Mouse (Mus musculus): ENCODE results near the gene Cd207. TPM values are rescaled to one million over a fixed set of nuclear protein-coding genes. Genes with fewer than 3 reads are reported as not detected.

Cd207 gene
- polyA plus RNA-seq, 1 experiment from 2014 or later, result not detected

Other genes with a start within 250 kb of the Cd207 start
- 40.1 and 43.5 TPM in 2 replicates for gene Tet3, start 218.8 kb downstream of the Cd207 start, polyA plus RNA-seq (2015; fragmentation: Nextera tagmentation; extraction: Ambion mirVana)
- gene Dguok, start 170.9 kb downstream of the Cd207 start, polyA plus RNA-seq (2015; fragmentation: Nextera tagmentation; extraction: Ambion mirVana), result 68.5 and 72.4 TPM in 2 replicates
- gene Actg2, start 141.6 kb downstream of the Cd207 start, polyA plus RNA-seq (2015; fragmentation: Nextera tagmentation; extraction: Ambion mirVana), result 1,727 and 1,747 TPM in 2 replicates
- gene Stambp, start 105.1 kb downstream of the Cd207 start, polyA plus RNA-seq (2015; fragmentation: Nextera tagmentation; extraction: Ambion mirVana), result 29.4 and 30.5 TPM in 2 replicates
- 0.12 and 0.32 TPM in 2 replicates for gene Clec4f, start 21.7 kb downstream of the Cd207 start, polyA plus RNA-seq (2015; fragmentation: Nextera tagmentation; extraction: Ambion mirVana)
- gene Vax2, start 33.4 kb upstream of the Cd207 start, polyA plus RNA-seq (2015; fragmentation: Nextera tagmentation; extraction: Ambion mirVana), result not detected in 2 replicates
- not detected in 2 replicates for gene Atp6v1b1, start 65.1 kb upstream of the Cd207 start, polyA plus RNA-seq (2015; fragmentation: Nextera tagmentation; extraction: Ambion mirVana)
- not detected in 2 replicates for gene Ankrd53, start 84.8 kb upstream of the Cd207 start, polyA plus RNA-seq (2015; fragmentation: Nextera tagmentation; extraction: Ambion mirVana)
- gene Tex261, start 98.0 kb upstream of the Cd207 start, polyA plus RNA-seq (2015; fragmentation: Nextera tagmentation; extraction: Ambion mirVana), result 83.3 and 88.5 TPM in 2 replicates
- gene Nagk, start 117.1 kb upstream of the Cd207 start, polyA plus RNA-seq (2015; fragmentation: Nextera tagmentation; extraction: Ambion mirVana), result 128 and 140 TPM in 2 replicates
- gene Paip2b, start 153.9 kb upstream of the Cd207 start, polyA plus RNA-seq (2015; fragmentation: Nextera tagmentation; extraction: Ambion mirVana), result 12.7 and 13.4 TPM in 2 replicates
- gene Zfp638, start 189.3 kb upstream of the Cd207 start, polyA plus RNA-seq (2015; fragmentation: Nextera tagmentation; extraction: Ambion mirVana), result 34.4 and 34.7 TPM in 2 replicates